Mouse (Mus musculus) brain, adult 10 weeks (tissue): ENCODE measurements around the gene Igll1. TPM values are rescaled to one million over a fixed set of nuclear protein-coding genes. Genes with fewer than 3 reads are reported as not detected.

Experiments
- polyA plus RNA-seq: library from polyadenylated mRNA; stranded (reverse); fragments of 350-450 nt; fragmentation: Illumina TruSeq; extraction: RNeasy Lipid Tissue Mini Kit (QIAGEN cat#74804); gene quantifications from one replicate; pipeline ENCODE4 v1.2.3, GENCODE M21; 2015; ENCODE audit warnings: low read depth, low replicate concordance

The Igll1 gene
- not detected for polyA plus RNA-seq

GRCm38 (mm10) chr16:16863978-16864377 is at the start of gene Igll1:
Igll1 (minus strand) TSS chr16:16863985.

GRCm38 (mm10) chr16:16896382-16897055 is 32.7 kb upstream of the Igll1 start, which contains the start of gene Ppm1f:
Ppm1f (plus strand) TSS chr16:16896469.

DNA sequence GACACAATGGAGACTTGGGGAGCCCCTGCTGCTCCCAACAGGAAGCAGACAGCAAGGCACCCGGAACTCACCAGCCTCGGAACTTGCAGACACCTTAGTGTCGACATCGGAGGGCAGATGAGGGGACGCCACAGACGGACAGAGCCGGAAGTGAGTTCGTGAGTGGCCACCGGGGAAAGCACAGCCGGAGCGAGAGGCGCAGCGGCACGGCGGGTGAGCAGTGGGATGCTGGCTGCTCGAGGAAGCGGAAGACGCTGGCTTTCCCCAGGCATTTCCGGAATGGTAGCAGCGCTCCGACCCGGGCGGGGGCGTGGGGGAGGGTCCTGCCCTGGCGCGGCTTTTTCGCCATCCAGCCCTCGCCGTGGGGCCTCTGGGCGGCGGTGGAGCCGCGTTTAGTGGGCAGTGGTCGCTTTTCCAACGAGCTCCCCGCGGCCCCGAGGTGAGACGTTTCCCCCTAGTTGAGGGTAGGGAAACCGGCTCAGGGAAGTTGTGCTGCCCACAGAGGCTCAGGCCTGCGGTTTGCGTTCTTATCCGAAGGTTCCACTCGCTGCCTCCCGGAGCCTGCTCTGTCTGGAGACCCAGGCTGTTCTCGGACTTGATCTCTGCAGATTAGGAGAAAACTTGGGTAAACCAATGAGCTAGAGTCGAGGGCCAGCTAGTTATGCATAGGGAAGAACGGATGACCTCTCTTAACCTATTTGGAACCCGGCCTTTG is 7.0 kb upstream of the Igll1 start, which contains the start of the genes Top3b and Vpreb1:
Gene Top3b, plus strand, starts transcription at position 120 of the 715 bp plus-strand sequence.
Gene Vpreb1, minus strand, starts transcription at position 227 of the 715 bp plus-strand sequence.

GRCm38 (mm10) chr16:16828757-16829615 is 34.8 kb downstream of the Igll1 start, which contains the start of gene Spag6l:
Spag6l (minus strand) TSS chr16:16829456.

Other genes with a start within 250 kb of the Igll1 start
- gene Olfr19, start 187.6 kb downstream of the Igll1 start, polyA plus RNA-seq: not detected
- 7.5 TPM for gene Spag6l, start 34.5 kb downstream of the Igll1 start, polyA plus RNA-seq
- 44.4 TPM for gene Top3b, start 6.8 kb upstream of the Igll1 start, polyA plus RNA-seq
- gene Vpreb1, start 6.9 kb upstream of the Igll1 start, polyA plus RNA-seq: not detected
- gene Ppm1f, start 32.5 kb upstream of the Igll1 start, polyA plus RNA-seq: 40.1 TPM
- 387 TPM for gene Mapk1, start 119.4 kb upstream of the Igll1 start, polyA plus RNA-seq
- 26.7 TPM for gene Ypel1, start 205.7 kb upstream of the Igll1 start, polyA plus RNA-seq
- gene Ppil2, start 247.3 kb upstream of the Igll1 start, polyA plus RNA-seq: 99.5 TPM